Mouse (Mus musculus): ENCODE measurements around the gene Ppp4r4. TPM values are rescaled to one million over a fixed set of nuclear protein-coding genes. Genes with fewer than 3 reads are reported as not detected.

Ppp4r4 gene
- total and polyA plus RNA-seq, 3 experiments, result 1.0 to 3.0 TPM; not detected in 1

GRCm38 (mm10) chr12:103513451-103513871 is 18.6 kb upstream of the Ppp4r4 start:
- H3K36me3 ChIP-seq (ENCODE audit: control insufficient read depth in 1 of 2, insufficient read depth in 2 of 2, low read length in 2 of 2), result no peaks in the 10 kb centered on the region
- H3K9me3 ChIP-seq (replicated peaks; ENCODE audit: insufficient read depth, low read length), result no peaks in the 10 kb centered on the region
- no peaks in the 10 kb centered on the region for H3K79me2 ChIP-seq (ENCODE audit: control insufficient read depth, insufficient read depth, low read length, poor library complexity)
- peaks cover 0 to 4% of the 10 kb centered on the region in 2 experiments for H3K27me3 ChIP-seq (ENCODE audit: control insufficient read depth in 1 of 2, insufficient read depth in 2 of 2, low read length in 2 of 2)
- no peak overlapping the region for H3K27ac ChIP-seq (ENCODE audit: control insufficient read depth, low read depth, low read length)
- no peak overlapping the region for H3K4me3 ChIP-seq (ENCODE audit: control insufficient read depth in 1 of 2, insufficient read depth in 1 of 2, low read depth in 2 of 2, low read length in 2 of 2)
- no peaks in the 10 kb centered on the region for H3K4me1 ChIP-seq (ENCODE audit: control insufficient read depth in 1 of 2, insufficient read depth in 2 of 2, low read length in 2 of 2)
- no peak for TF ChIP-seq EP300 (IDR thresholded peaks at IDR 0.05; ENCODE audit: low read depth in 1 of 2, low read length in 2 of 2)
- no peak for TF ChIP-seq TAL1 (IDR thresholded peaks at IDR 0.05; ENCODE audit: low read length)
- DNase-seq (ENCODE audit: low read depth, low spot score), result no peak
- H3K9ac ChIP-seq (ENCODE audit: control insufficient read depth, low read depth, low read length, poor library complexity, severe bottlenecking), result no peak overlapping the region

- Histone ChIP-seq H3K4me3 (ENCODE audit: control insufficient read depth in 1 of 2, insufficient read depth in 1 of 2, low read depth in 2 of 2, low read length in 2 of 2) (no peak overlapping the region), H3K9ac (ENCODE audit: control insufficient read depth, low read depth, low read length, poor library complexity, severe bottlenecking) (no peak overlapping the region), H3K9me3 (replicated peaks; ENCODE audit: insufficient read depth, low read length) (no peaks in the 10 kb centered on the region), H3K36me3 (ENCODE audit: control insufficient read depth in 1 of 2, insufficient read depth in 2 of 2, low read length in 2 of 2) (no peaks in the 10 kb centered on the region), H3K27ac (ENCODE audit: control insufficient read depth, low read depth, low read length) (no peak overlapping the region), H3K27me3 (ENCODE audit: control insufficient read depth in 1 of 2, insufficient read depth in 2 of 2, low read length in 2 of 2) (peaks cover 0 to 3% of the 10 kb centered on the region in 2 experiments), H3K79me2 (ENCODE audit: control insufficient read depth, insufficient read depth, low read length, poor library complexity) (no peaks in the 10 kb centered on the region), H3K4me1 (ENCODE audit: control insufficient read depth in 1 of 2, insufficient read depth in 2 of 2, low read length in 2 of 2) (no peaks in the 10 kb centered on the region)
- TF ChIP-seq CHD1 (IDR thresholded peaks at IDR 0.05; ENCODE audit: low read depth, low read length) (no peak), ETS1 (IDR thresholded peaks at IDR 0.05; ENCODE audit: low read depth, low read length) (no peak), SMC3 (IDR thresholded peaks at IDR 0.05; ENCODE audit: low read depth, low read length) (no peak), E2F4 (IDR thresholded peaks at IDR 0.05; ENCODE audit: borderline replicate concordance, low read depth, low read length) (no peak)
- DNase-seq (ENCODE audit: low read depth, low spot score), result no peak
These were observed 17.7 kb upstream of the Ppp4r4 start for GRCm38 (mm10) chr12:103514354-103514753.

- no peak overlapping the region for H3K4me3 ChIP-seq (ENCODE audit: control insufficient read depth in 1 of 2, insufficient read depth in 1 of 2, low read depth in 2 of 2, low read length in 2 of 2)
- no peak overlapping the region for H3K27ac ChIP-seq (ENCODE audit: control insufficient read depth, low read depth, low read length)
- H3K9ac ChIP-seq (ENCODE audit: control insufficient read depth, low read depth, low read length, poor library complexity, severe bottlenecking), result no peak overlapping the region
- no peaks in the 10 kb centered on the region; a peak in 3 of 4 replicates for H3K27me3 ChIP-seq (ENCODE audit: control insufficient read depth in 1 of 2, insufficient read depth in 2 of 2, low read length in 2 of 2)
- no peaks in the 10 kb centered on the region for H3K4me1 ChIP-seq (ENCODE audit: control insufficient read depth in 1 of 2, insufficient read depth in 2 of 2, low read length in 2 of 2)
- H3K36me3 ChIP-seq (ENCODE audit: control insufficient read depth in 1 of 2, insufficient read depth in 2 of 2, low read length in 2 of 2), result no peaks in the 10 kb centered on the region
- H3K9me3 ChIP-seq (replicated peaks; ENCODE audit: insufficient read depth, low read length), result no peaks in the 10 kb centered on the region
- TF ChIP-seq TBP (IDR thresholded peaks at IDR 0.05; ENCODE audit: low read depth, low read length) (no peak), POLR2A (IDR thresholded peaks at IDR 0.05; ENCODE audit: control insufficient read depth in 1 of 2, insufficient read depth in 1 of 2, low read depth in 1 of 2, low read length in 2 of 2, poor library complexity in 1 of 2) (no peak), MAZ (IDR thresholded peaks at IDR 0.05; ENCODE audit: low read depth, low read length) (no peak), ZKSCAN1 (IDR thresholded peaks at IDR 0.05; ENCODE audit: low read depth, low read length) (no peak), NELFE (IDR thresholded peaks at IDR 0.05; ENCODE audit: low read depth, low read length) (no peak)
- no peak for DNase-seq (ENCODE audit: low read depth, low spot score)
- no peaks in the 10 kb centered on the region for H3K79me2 ChIP-seq (ENCODE audit: control insufficient read depth, insufficient read depth, low read length, poor library complexity)
These were observed 16.4 kb upstream of the Ppp4r4 start for GRCm38 (mm10) chr12:103515638-103516037.

Data from MEL (cell line).